Mouse (Mus musculus) C2C12 (cell line): ENCODE results near the gene Strip1.

Source experiments
- CTCF ChIP-seq: IDR thresholded peaks from one replicate; pipeline ENCODE4 v1.5.1; 2011; ENCODE audit not compliant: control insufficient read depth, insufficient read depth, insufficient read length
- USF1 ChIP-seq: IDR thresholded peaks from one replicate; pipeline ENCODE4 v1.6.1; 2011; ENCODE audit warnings: low read depth, mild to moderate bottlenecking, control low read depth, moderate library complexity

GRCm38 (mm10) chr3:107591612-107592011 lies 39.9 kb downstream of the Strip1 start:
- no peak for TF ChIP-seq CTCF
- TF ChIP-seq USF1: no peak
